Mouse (Mus musculus) cerebellum, postnatal 10 days (tissue): ENCODE measurements at regions not wholly inside any gene's neighbourhood (a gene's known extent, or its start where the extent isn't known, plus 50 kb on each side); places are given as distances from the start of the nearest gene placed in this dataset.
A peak's percentile ranks its signal among the peaks of the same experiment; 100 is the strongest.

Experiments
- DNase-seq, 2 experiments: peaks; one replicate each; pipeline ENCODE4 v3.0.0; 2021; ENCODE audit warnings: mixed read lengths in 2 of 2

DNA sequence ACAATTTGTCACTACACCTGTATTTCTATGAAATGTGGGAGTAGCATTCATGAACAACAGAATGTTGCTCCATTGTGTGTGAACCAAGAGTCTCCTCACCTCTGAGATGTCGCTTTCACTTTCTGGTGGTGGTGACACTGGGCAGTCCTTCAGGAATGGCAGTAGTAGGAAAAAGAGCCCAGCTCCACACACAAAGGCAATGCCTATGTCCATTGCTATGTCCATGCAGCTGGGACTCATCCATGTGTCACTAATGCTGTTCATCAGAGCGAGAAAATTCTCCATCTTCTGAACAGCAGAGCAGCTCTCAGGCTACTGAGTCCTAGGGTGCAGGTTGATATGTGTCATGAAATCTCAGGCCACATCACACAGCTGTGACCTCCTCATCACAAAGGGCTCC, 65.0 kb upstream of the Gm30302 start:
- DNase-seq: peak; percentile 6

DNA sequence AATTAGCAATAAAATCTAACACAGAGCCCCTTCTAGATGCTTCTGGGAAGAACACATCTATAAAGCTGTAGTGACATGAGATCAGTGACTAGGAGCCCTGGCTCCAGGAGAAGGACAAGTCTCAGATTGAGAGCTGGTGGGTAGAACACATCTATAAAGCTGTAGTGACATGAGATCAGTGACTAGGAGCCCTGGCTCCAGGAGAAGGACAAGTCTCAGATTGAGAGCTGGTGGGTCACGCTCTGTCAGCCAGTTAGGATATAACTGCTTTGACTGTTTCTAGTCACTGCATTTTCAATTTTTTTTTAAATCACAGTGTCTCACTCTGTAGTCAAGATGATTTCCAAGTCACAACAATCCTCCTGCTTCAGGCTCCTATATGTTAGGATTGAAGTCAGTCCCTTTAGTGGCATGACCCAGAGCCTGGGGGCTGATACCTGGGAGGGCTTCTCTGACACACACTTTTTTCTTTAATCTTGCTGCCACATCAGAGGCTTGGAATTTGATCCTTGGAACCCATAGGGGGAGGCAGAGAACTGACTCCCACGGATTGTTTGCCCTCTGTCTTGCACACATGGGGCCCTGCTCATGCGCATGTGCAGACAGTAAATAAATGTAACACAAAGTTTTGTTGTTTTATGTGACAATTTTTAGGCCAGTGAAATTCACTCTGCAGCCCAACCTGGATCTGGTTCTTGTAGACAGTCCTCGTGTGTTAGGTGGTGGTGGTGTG, 50.9 kb upstream of the Gm30302 start:
- no peak for DNase-seq
